Mouse (Mus musculus) myocyte (in vitro differentiated cells): ENCODE measurements around the gene H2-DMb1. TPM values are rescaled to one million over a fixed set of nuclear protein-coding genes. Genes with fewer than 3 reads are reported as not detected.

Source experiments
- H3K27me3 ChIP-seq: one replicate; pipeline ENCODE4 v1.6.1; 2011; ENCODE audit not compliant: control insufficient read depth, insufficient read depth, insufficient read length
- H3K36me3 ChIP-seq: one replicate; pipeline ENCODE4 v1.6.1; 2011; ENCODE audit not compliant: control insufficient read depth, insufficient read depth
- H3K4me2 ChIP-seq: one replicate; pipeline ENCODE4 v1.6.1; 2011; ENCODE audit warnings: low read depth, control low read depth
- H3K4me3 ChIP-seq: one replicate; pipeline ENCODE4 v1.5.1; 2011; ENCODE audit warnings: mild to moderate bottlenecking, control low read depth, moderate library complexity
- H3K79me2 ChIP-seq: one replicate; pipeline ENCODE4 v1.6.1; 2011; ENCODE audit not compliant: control insufficient read depth, insufficient read depth
- H3ac ChIP-seq: one replicate; pipeline ENCODE4 v1.6.1; 2011; ENCODE audit not compliant: control insufficient read depth, insufficient read length
- CEBPB ChIP-seq: IDR thresholded peaks from 2 replicates; pipeline ENCODE4 v1.6.1; 2011; ENCODE audit warnings: mild to moderate bottlenecking, moderate library complexity; ENCODE audit not compliant: poor library complexity, insufficient read depth, severe bottlenecking
- E2F4 ChIP-seq: IDR thresholded peaks from one replicate; pipeline ENCODE4 v1.6.1; 2011; ENCODE audit warnings: mild to moderate bottlenecking, control low read depth, moderate library complexity; ENCODE audit not compliant: insufficient read depth
- MAX ChIP-seq: IDR thresholded peaks from one replicate; pipeline ENCODE4 v1.6.1; 2011; ENCODE audit warnings: low read depth, mild to moderate bottlenecking, control low read depth
- MYOD1 ChIP-seq, 3 experiments: IDR thresholded peaks; one replicate each; pipeline ENCODE4 v1.6.1; 2011; ENCODE audit warnings: control low read depth in 2 of 3, low read depth in 2 of 3, mild to moderate bottlenecking in 2 of 3, moderate library complexity in 1 of 3; ENCODE audit not compliant: insufficient read length in 2 of 3, control insufficient read depth in 1 of 3
- MYOG ChIP-seq, 3 experiments: IDR thresholded peaks; one replicate each; pipeline ENCODE4 v1.6.1; 2011; ENCODE audit warnings: control low read depth in 2 of 3, low read depth in 2 of 3, mild to moderate bottlenecking in 2 of 3; ENCODE audit not compliant: insufficient read length in 2 of 3, control insufficient read depth in 1 of 3, insufficient read depth in 1 of 3
- POLR2A ChIP-seq: IDR thresholded peaks from one replicate; pipeline ENCODE4 v1.6.1; 2011; ENCODE audit warnings: low read depth, mild to moderate bottlenecking, control low read depth, moderate library complexity; ENCODE audit not compliant: insufficient read length
- POLR2AphosphoS2 ChIP-seq: IDR thresholded peaks from one replicate; pipeline ENCODE4 v1.6.1; 2011; ENCODE audit warnings: low read depth, control low read depth; ENCODE audit not compliant: insufficient read length
- REST ChIP-seq: IDR thresholded peaks from one replicate; pipeline ENCODE4 v1.6.1; 2011; ENCODE audit warnings: mild to moderate bottlenecking, control low read depth, moderate library complexity; ENCODE audit not compliant: insufficient read depth, insufficient read length
- SRF ChIP-seq: IDR thresholded peaks from one replicate; pipeline ENCODE4 v1.6.1; 2011; ENCODE audit warnings: low read depth; ENCODE audit not compliant: control insufficient read depth, insufficient read length
- TCF12 ChIP-seq: IDR thresholded peaks from one replicate; pipeline ENCODE4 v1.6.1; 2011; ENCODE audit warnings: mild to moderate bottlenecking, control low read depth; ENCODE audit not compliant: poor library complexity, insufficient read depth, severe bottlenecking
- TCF3 ChIP-seq: IDR thresholded peaks from one replicate; pipeline ENCODE4 v1.6.1; 2011; ENCODE audit warnings: low read depth, control low read depth; ENCODE audit not compliant: insufficient read length
- USF1 ChIP-seq: IDR thresholded peaks from one replicate; pipeline ENCODE4 v1.6.1; 2011; ENCODE audit warnings: low read depth, mild to moderate bottlenecking, control low read depth, moderate library complexity
- polyA plus RNA-seq: library from polyadenylated mRNA; unstranded; fragments of >200 nt; fragmentation: generic; extraction: Trizol; gene quantifications from one replicate; pipeline ENCODE4 v1.2.1, GENCODE M21; 2012; ENCODE audit warnings: missing spikeins

H2-DMb1 gene
- polyA plus RNA-seq, 1 experiment: not detected

DNA sequence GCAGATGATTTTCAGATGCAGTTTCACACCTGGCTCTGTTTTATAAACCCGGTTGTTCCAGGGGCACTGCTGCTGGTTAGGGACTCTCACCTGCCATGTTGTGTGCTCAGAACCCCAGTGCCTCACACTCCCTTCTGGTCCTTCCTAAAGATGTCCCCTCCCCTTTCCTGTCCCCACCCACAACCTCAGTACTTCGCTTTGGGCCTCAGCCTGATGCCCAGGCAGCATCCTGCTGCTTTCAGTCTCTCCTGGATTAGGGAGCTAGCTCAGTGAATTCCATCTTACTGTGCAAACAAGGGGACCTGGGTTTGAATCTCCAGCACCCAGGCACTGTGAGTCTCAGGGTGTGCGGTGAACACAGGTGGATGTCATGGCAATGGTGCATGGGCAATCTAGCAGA, 54.6 kb downstream of the H2-DMb1 start:
- no peak for TF ChIP-seq MYOG (IDR thresholded peaks at IDR 0.05; ENCODE audit: control insufficient read depth in 1 of 3, insufficient read depth in 1 of 3, insufficient read length in 2 of 3, low read depth in 2 of 3)
- no peak for TF ChIP-seq REST
- TF ChIP-seq TCF12: no peak
- no peak for TF ChIP-seq E2F4
- TF ChIP-seq POLR2A: no peak
- TF ChIP-seq POLR2AphosphoS2: no peak
- TF ChIP-seq SRF: no peak
- no peak for TF ChIP-seq TCF3
- Histone ChIP-seq H3K4me2 (no peak overlapping the region), H3K27me3 (peaks cover 5% of the 10 kb centered on the region), H3K36me3 (no peaks in the 10 kb centered on the region), H3K4me3 (no peak overlapping the region), H3K79me2 (no peaks in the 10 kb centered on the region), H3ac (no peak overlapping the region)

- Histone ChIP-seq H3ac (no peak overlapping the region), H3K36me3 (no peaks in the 10 kb centered on the region), H3K4me2 (no peak overlapping the region), H3K27me3 (peaks cover 5% of the 10 kb centered on the region), H3K4me3 (no peak overlapping the region), H3K79me2 (no peaks in the 10 kb centered on the region)
- TF ChIP-seq USF1: no peak
- no peak for TF ChIP-seq MYOG (IDR thresholded peaks at IDR 0.05; ENCODE audit: control insufficient read depth in 1 of 3, insufficient read depth in 1 of 3, insufficient read length in 2 of 3, low read depth in 2 of 3)
- no peak for TF ChIP-seq REST
- no peak for TF ChIP-seq E2F4
- TF ChIP-seq TCF3: no peak
- no peak for TF ChIP-seq POLR2A
- no peak for TF ChIP-seq MYOD1 (IDR thresholded peaks at IDR 0.05; ENCODE audit: control insufficient read depth in 1 of 3, insufficient read length in 2 of 3, low read depth in 2 of 3)
- TF ChIP-seq TCF12: no peak
- no peak for TF ChIP-seq CEBPB
- no peak for TF ChIP-seq POLR2AphosphoS2
Observed at GRCm38 (mm10) chr17:34207866-34208265, 55.0 kb downstream of the H2-DMb1 start.

GRCm38 (mm10) chr17:34208421-34208820, 55.5 kb downstream of the H2-DMb1 start:
- no peak for TF ChIP-seq TCF3
- no peak for TF ChIP-seq SRF
- no peak for TF ChIP-seq USF1
- TF ChIP-seq REST: no peak
- no peak for TF ChIP-seq TCF12
- TF ChIP-seq MYOD1 (IDR thresholded peaks at IDR 0.05; ENCODE audit: control insufficient read depth in 1 of 3, insufficient read length in 2 of 3, low read depth in 2 of 3): no peak
- TF ChIP-seq MAX: no peak
- TF ChIP-seq POLR2A: no peak
- TF ChIP-seq MYOG (IDR thresholded peaks at IDR 0.05; ENCODE audit: control insufficient read depth in 1 of 3, insufficient read depth in 1 of 3, insufficient read length in 2 of 3, low read depth in 2 of 3): no peak
- no peak for TF ChIP-seq E2F4
- TF ChIP-seq POLR2AphosphoS2: no peak
- no peak for TF ChIP-seq CEBPB
- no peak overlapping the region for H3ac ChIP-seq
- H3K27me3 ChIP-seq: peaks cover 5% of the 10 kb centered on the region
- H3K4me2 ChIP-seq: no peak overlapping the region
- H3K4me3 ChIP-seq: no peak overlapping the region
- no peaks in the 10 kb centered on the region for H3K79me2 ChIP-seq
- no peaks in the 10 kb centered on the region for H3K36me3 ChIP-seq

DNA sequence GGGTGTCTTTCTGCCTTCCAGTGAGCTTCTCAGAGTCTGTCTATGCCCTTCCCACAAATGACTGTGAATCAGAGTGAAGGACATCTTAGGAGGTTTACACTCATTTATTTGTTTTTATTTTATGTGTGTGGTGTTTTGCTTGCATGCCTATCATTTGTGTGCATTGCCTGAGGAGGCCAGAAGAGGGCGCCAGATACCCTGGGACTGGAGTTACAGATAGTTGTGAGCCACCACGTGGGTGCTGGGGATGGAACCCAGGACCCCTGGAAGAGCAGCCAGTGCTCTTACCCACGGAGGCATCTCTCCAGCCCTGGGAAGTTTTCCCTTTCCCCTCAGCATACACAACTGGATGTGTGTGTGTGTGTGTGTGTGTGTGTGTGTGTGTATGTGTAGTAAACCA, 56.8 kb downstream of the H2-DMb1 start:
- Histone ChIP-seq H3K4me3 (no peak overlapping the region), H3K27me3 (peaks cover 15% of the 10 kb centered on the region), H3K36me3 (no peaks in the 10 kb centered on the region), H3K79me2 (no peaks in the 10 kb centered on the region), H3K4me2 (no peak overlapping the region), H3ac (no peak overlapping the region)
- TF ChIP-seq MYOG (IDR thresholded peaks at IDR 0.05; ENCODE audit: control insufficient read depth in 1 of 3, insufficient read depth in 1 of 3, insufficient read length in 2 of 3, low read depth in 2 of 3) (no peak), TCF3 (no peak), CEBPB (no peak), SRF (no peak), MAX (no peak), USF1 (no peak), TCF12 (no peak), REST (no peak), POLR2AphosphoS2 (no peak)

Other genes with a start within 250 kb of the H2-DMb1 start
- gene Platr17, start 247.9 kb upstream of the H2-DMb1 start, polyA plus RNA-seq: 0.17 TPM
- 16.9 TPM for gene Daxx, start 243.7 kb upstream of the H2-DMb1 start, polyA plus RNA-seq
- 50.6 TPM for gene Tapbp, start 237.2 kb upstream of the H2-DMb1 start, polyA plus RNA-seq
- gene Zbtb22, start 237.2 kb upstream of the H2-DMb1 start, polyA plus RNA-seq: 31.6 TPM
- gene Rgl2, start 223.5 kb upstream of the H2-DMb1 start, polyA plus RNA-seq: 20.1 TPM
- 110 TPM for gene Pfdn6, start 212.7 kb upstream of the H2-DMb1 start, polyA plus RNA-seq
- 25.9 TPM for gene Wdr46, start 212.4 kb upstream of the H2-DMb1 start, polyA plus RNA-seq
- gene B3galt4, start 201.6 kb upstream of the H2-DMb1 start, polyA plus RNA-seq: 1.2 TPM
- gene Vps52, start 197.3 kb upstream of the H2-DMb1 start, polyA plus RNA-seq: 29.9 TPM
- gene Rps18, start 197.1 kb upstream of the H2-DMb1 start, polyA plus RNA-seq: 287 TPM
- gene H2-K1, start 152.7 kb upstream of the H2-DMb1 start, polyA plus RNA-seq: 89.2 TPM
- 42.9 TPM for gene Ring1, start 128.4 kb upstream of the H2-DMb1 start, polyA plus RNA-seq
- gene H2-Ke6, start 125.0 kb upstream of the H2-DMb1 start, polyA plus RNA-seq: 51.1 TPM
- 207 TPM for gene Slc39a7, start 121.4 kb upstream of the H2-DMb1 start, polyA plus RNA-seq
- gene Rxrb, start 121.3 kb upstream of the H2-DMb1 start, polyA plus RNA-seq: 45.8 TPM
- 0.94 TPM for gene Col11a2, start 113.6 kb upstream of the H2-DMb1 start, polyA plus RNA-seq
- gene H2-Oa, start 60.7 kb upstream of the H2-DMb1 start, polyA plus RNA-seq: 0.07 TPM
- gene H2-DMa, start 33.5 kb upstream of the H2-DMb1 start, polyA plus RNA-seq: 7.2 TPM
- gene Brd2, start 30.4 kb upstream of the H2-DMb1 start, polyA plus RNA-seq: 90.1 TPM
- not detected for gene H2-DMb2, start 9.8 kb upstream of the H2-DMb1 start, polyA plus RNA-seq
- 0.62 TPM for gene Tap1, start 34.5 kb downstream of the H2-DMb1 start, polyA plus RNA-seq
- 0.26 TPM for gene Psmb9, start 34.7 kb downstream of the H2-DMb1 start, polyA plus RNA-seq
- 0.44 TPM for gene Psmb8, start 44.6 kb downstream of the H2-DMb1 start, polyA plus RNA-seq
- gene Tap2, start 50.5 kb downstream of the H2-DMb1 start, polyA plus RNA-seq: 5.3 TPM
- not detected for gene H2-Ob, start 85.8 kb downstream of the H2-DMb1 start, polyA plus RNA-seq
- not detected for gene H2-Ab1, start 104.6 kb downstream of the H2-DMb1 start, polyA plus RNA-seq
- gene H2-Aa, start 134.8 kb downstream of the H2-DMb1 start, polyA plus RNA-seq: not detected
- gene H2-Eb1, start 152.8 kb downstream of the H2-DMb1 start, polyA plus RNA-seq: not detected
- not detected for gene H2-Eb2, start 172.6 kb downstream of the H2-DMb1 start, polyA plus RNA-seq
- gene Btnl2, start 201.8 kb downstream of the H2-DMb1 start, polyA plus RNA-seq: not detected
- not detected for gene Btnl1, start 224.1 kb downstream of the H2-DMb1 start, polyA plus RNA-seq
- not detected for gene BC051142, start 245.7 kb downstream of the H2-DMb1 start, polyA plus RNA-seq